Mouse (Mus musculus) bone marrow macrophage, adult 2 months (primary cell): Measurements from ENCODE around the gene Hmx3. TPM values are rescaled to one million over a fixed set of nuclear protein-coding genes. Genes with fewer than 3 reads are reported as not detected.
A peak's percentile ranks its signal among the peaks of the same experiment; 100 is the strongest.

Source experiments
- H3K27ac ChIP-seq: 2 replicates; pipeline ENCODE4 v1.5.1; 2012; ENCODE audit warnings: low read depth, low read length; ENCODE audit not compliant: insufficient read depth
- H3K4me1 ChIP-seq: 2 replicates; pipeline ENCODE4 v1.6.1; 2012; ENCODE audit warnings: low read length; ENCODE audit not compliant: control insufficient read depth, insufficient read depth
- H3K4me3 ChIP-seq: 2 replicates; pipeline ENCODE4 v1.5.1; 2012; ENCODE audit warnings: mild to moderate bottlenecking, low read length, moderate library complexity; ENCODE audit not compliant: insufficient read depth
- CTCF ChIP-seq: IDR thresholded peaks from 2 replicates; pipeline ENCODE4 v1.5.1; 2012; ENCODE audit warnings: low read depth, mild to moderate bottlenecking, low read length, moderate library complexity
- POLR2A ChIP-seq: IDR thresholded peaks from 2 replicates; pipeline ENCODE4 v1.6.1; 2012; ENCODE audit warnings: mild to moderate bottlenecking, low read depth, low read length, borderline replicate concordance
- polyA plus RNA-seq: library from polyadenylated mRNA; stranded (reverse); fragments of >200 nt; gene quantifications from 2 replicates; pipeline ENCODE4 v1.2.4, GENCODE M21; 2012; ENCODE audit not compliant: missing spikeins, insufficient read depth, insufficient read length

Gene Hmx3
- polyA plus RNA-seq, 1 experiment: not detected

GRCm38 (mm10) chr7:131556541-131557271 is 14.0 kb downstream of the Hmx3 start:
- no peak for TF ChIP-seq CTCF
- TF ChIP-seq POLR2A: no peak
- peak overlapping the region; percentile 33 for H3K4me3 ChIP-seq
- H3K27ac ChIP-seq: no peak overlapping the region
- H3K4me1 ChIP-seq: peaks cover 3% of the 10 kb centered on the region

- Histone ChIP-seq H3K4me3 (no peak overlapping the region), H3K4me1 (peaks cover 3% of the 10 kb centered on the region), H3K27ac (no peak overlapping the region)
- TF ChIP-seq CTCF (no peak), POLR2A (no peak)
These were observed 15.1 kb downstream of the Hmx3 start for GRCm38 (mm10) chr7:131557751-131558150.

- H3K4me1 ChIP-seq: peaks cover 3% of the 10 kb centered on the region
- H3K4me3 ChIP-seq: peak within 1 kb of the TSS; percentile 73
- TF ChIP-seq CTCF: no peak
- no peak for TF ChIP-seq POLR2A
- peak within 1 kb of the TSS; percentile 83 for H3K27ac ChIP-seq
These were observed 17.5 kb downstream of the Hmx3 start, which contains the start of gene Bub3 for GRCm38 (mm10) chr7:131559986-131560696. TSS of gene Bub3 (plus strand) at chr7:131560222.

- no peak for TF ChIP-seq CTCF
- no peak for TF ChIP-seq POLR2A
- H3K4me1 ChIP-seq: peaks cover 3% of the 10 kb centered on the region
- H3K27ac ChIP-seq: peak overlapping the region; percentile 83
- peak overlapping the region; percentile 73 for H3K4me3 ChIP-seq
These were observed 18.0 kb downstream of the Hmx3 start for GRCm38 (mm10) chr7:131560697-131561042.

GRCm38 (mm10) chr7:131575246-131575645 is 32.6 kb downstream of the Hmx3 start:
- no peak overlapping the region for H3K27ac ChIP-seq
- TF ChIP-seq CTCF: no peak
- no peak for TF ChIP-seq POLR2A
- H3K4me3 ChIP-seq: no peak overlapping the region
- no peaks in the 10 kb centered on the region for H3K4me1 ChIP-seq

GRCm38 (mm10) chr7:131582178-131582577 is 39.5 kb downstream of the Hmx3 start:
- no peak for TF ChIP-seq CTCF
- TF ChIP-seq POLR2A: no peak
- Histone ChIP-seq H3K4me1 (no peaks in the 10 kb centered on the region), H3K4me3 (no peak overlapping the region), H3K27ac (no peak overlapping the region)

- no peak for TF ChIP-seq CTCF
- no peak for TF ChIP-seq POLR2A
- Histone ChIP-seq H3K4me3 (no peak overlapping the region), H3K4me1 (no peaks in the 10 kb centered on the region), H3K27ac (no peak overlapping the region)
These were observed 42.9 kb downstream of the Hmx3 start for GRCm38 (mm10) chr7:131585551-131585950.

Other genes with a start within 250 kb of the Hmx3 start
- gene Cuzd1, start 220.6 kb upstream of the Hmx3 start, polyA plus RNA-seq: not detected in 2 replicates
- not detected in 2 replicates for gene Fam24b, start 213.4 kb upstream of the Hmx3 start, polyA plus RNA-seq
- gene Fam24a, start 209.0 kb upstream of the Hmx3 start, polyA plus RNA-seq: not detected in 2 replicates
- gene 2310057M21Rik, start 180.1 kb upstream of the Hmx3 start, polyA plus RNA-seq: 8.2 and 9.4 TPM in 2 replicates
- gene Pstk, start 171.7 kb upstream of the Hmx3 start, polyA plus RNA-seq: 19.7 and 22.4 TPM in 2 replicates
- gene Ikzf5, start 132.3 kb upstream of the Hmx3 start, polyA plus RNA-seq: 17.3 and 20.7 TPM in 2 replicates
- gene Acadsb, start 132.3 kb upstream of the Hmx3 start, polyA plus RNA-seq: 54.9 and 61.0 TPM in 2 replicates
- not detected in 2 replicates for gene Hmx2, start 5.9 kb downstream of the Hmx3 start, polyA plus RNA-seq
- 80.4 and 88.3 TPM in 2 replicates for gene Bub3, start 17.4 kb downstream of the Hmx3 start, polyA plus RNA-seq